Mouse (Mus musculus) mouse trophoblast stem cell (cell line): Measurements from ENCODE around the gene Anapc2.

Experiments
- in situ Hi-C, 2 experiments: fragments of 300-500 bp; cut with MseI, MboI; formaldehyde crosslinking; loops; 2 replicates in 1 of 2; 3 replicates in 1 of 2; pipeline ENCODE4 v1.15.1; 2025

Gene Anapc2

DNA sequence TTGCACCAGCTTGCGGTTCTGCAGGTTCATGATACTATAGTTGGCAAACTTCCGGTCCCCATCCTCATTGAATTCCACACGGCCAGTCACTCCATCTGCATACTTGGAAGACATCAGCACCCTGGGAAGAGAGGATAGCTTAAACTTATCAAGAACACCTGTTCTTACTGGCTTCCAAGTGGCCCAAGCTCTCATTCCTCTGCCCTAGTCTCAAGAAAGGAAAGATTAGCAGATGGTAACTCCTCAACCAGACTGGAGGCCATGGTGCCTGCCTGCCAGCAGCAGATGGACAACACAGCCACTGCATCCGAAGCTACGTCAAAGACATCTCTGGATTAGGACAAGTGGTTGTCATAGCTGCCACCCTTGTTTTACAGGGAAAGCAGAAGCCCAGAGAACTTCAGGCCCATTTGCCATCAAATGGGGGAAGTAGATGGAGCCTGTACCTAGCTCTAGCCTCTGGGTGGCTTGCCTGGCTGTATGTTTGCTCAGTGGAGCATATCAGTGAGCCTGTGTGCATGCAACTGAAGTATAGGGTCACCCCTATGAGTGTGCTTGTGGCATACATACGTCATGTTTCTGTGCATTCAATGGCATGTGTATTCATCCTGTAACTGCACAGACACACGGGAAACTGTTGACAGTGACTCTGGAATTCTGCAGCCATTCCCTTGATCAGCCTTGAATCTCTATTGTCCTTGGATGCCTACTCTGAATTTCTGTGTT is 31.8 kb downstream of the Anapc2 start:
- in situ Hi-C loops: no loop called here

DNA sequence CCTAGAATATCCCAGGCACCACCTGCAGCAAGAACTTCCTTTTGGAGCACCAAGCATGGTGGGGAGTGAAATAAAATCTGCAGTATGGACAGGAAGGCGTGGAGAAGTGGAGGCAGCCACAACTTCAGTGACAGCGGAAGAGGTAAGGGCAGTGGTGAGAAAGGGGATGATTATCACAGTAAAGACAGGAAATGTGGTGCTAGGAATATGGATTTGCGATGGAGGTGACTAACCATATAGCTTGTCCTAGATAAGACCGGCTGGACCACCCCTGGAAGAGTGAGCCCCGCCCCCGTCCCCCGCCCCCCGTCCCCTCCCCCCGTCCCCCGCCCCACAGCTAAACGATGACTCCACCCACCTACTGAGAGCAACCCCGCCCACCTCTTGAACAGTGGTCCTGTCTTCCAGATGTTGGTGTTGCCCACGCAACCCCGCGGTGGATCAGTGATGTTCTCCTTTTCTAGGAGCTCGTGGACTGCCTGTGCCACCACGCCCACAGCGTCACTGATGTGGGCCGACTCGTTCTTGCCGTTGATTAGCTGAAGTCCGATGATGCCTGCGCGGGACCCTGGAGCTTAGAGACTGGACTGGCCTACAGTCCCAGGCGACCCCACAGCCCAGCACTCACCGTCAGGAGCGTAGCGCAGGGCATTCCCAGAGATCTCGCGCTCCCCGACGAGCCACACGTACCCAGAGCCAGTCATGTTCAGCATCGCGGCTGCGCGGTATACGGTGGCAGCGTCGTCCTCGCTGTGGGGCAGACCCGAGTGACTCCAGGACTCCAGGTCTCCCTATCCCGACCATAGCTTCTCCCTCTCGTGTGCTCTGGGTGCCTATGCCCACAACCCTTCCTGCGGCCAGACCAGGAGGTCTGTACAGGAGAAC is 32.6 kb downstream of the Anapc2 start:
- in situ Hi-C loops: no loop called here

DNA sequence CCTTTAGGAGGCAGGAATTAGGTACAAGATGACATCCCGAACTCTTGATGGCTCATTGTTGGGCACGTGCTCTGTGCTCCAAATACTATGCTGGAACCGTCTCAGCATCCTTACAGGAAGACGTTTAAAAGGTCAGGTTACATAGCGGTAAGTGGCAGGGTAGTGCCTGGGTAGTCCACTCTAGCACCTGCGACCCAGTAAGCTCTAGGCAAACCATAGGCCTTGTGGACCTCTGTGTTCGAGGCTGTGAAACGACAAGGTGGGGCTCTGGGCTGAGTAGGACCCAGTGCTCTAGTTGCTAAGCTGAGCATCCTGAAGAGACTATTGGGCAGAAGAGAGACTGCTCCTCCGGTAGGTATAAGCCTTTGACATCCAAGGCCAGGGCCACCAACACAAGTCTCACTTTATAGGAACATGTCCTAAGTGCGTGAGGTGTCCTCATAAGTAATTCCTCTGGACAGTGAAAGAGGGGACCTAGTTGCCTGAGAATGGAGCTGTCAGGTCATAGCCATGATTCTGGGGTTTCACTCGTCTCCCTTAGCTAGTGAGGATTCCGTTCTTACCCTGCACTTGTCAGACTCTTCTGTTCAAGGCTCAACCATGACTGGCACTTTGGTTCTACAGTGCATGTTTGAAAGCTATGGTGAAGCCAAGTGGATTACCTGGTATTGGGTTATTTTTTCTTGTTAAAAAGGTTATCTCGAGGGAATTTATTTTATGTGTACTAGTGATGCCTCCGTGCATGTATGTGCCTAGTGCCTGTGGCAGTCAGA is 33.5 kb downstream of the Anapc2 start:
- in situ Hi-C loops: no loop called here

DNA sequence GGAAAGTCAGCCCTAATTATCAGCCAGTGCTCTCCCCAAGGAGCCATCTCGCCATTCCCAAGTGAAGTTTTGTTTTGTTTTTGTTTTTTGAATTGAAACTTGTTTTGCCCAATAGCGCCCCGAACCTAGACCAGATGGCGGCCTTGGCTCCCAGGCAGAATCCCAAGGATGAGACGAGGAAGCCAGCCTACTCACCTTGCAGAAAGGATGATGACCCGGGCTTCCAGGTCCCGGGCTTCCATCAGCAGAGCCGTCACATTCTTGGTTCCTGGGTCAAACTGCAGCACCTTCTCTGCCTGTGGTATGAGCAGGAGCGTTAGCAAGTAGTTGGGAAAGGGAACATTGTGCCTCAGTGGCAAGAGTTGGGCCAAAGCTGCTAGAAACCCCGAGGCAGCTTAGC is 37.9 kb downstream of the Anapc2 start:
- in situ Hi-C loops: no loop called here

DNA sequence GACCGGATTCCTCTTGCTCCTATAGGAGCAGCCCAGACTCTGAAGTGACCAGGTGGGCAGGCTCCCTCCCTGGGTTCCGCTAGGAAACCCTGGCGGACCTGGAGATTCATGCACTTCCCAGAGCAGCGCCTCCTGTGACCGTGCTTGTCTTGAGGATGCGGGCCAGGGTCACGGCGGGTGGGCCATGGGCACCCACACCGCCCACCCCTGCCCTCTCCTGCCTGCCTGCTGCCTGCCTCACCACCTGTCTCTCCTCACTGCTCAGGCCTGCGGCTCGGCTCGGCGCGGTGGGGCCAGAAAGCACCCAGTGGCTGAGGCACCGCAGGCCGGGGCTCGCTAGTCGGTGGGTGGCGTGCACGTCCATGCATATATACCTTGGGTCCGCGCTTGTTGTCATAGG is 38.7 kb downstream of the Anapc2 start:
- in situ Hi-C loops: no loop called here

DNA sequence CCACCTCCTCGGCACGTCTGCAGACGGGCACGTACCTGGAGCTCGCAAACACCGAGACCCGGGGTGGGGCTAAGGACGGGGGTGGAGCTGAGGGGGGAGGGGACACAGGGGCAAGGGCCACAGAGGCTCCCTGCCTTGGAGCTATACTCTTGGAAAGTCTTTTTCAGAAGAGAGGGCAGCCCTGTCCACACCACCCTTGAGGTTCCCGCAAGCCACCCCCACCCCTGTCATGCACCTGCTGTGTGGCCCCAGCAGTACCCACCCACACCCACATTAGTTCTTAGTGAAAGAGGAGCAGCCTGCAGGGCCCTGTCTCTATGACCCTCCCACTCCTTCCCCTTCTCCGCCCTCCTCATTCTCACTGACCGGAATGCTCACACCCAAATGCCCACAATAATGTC is 39.2 kb downstream of the Anapc2 start:
- in situ Hi-C loops: no loop called here

DNA sequence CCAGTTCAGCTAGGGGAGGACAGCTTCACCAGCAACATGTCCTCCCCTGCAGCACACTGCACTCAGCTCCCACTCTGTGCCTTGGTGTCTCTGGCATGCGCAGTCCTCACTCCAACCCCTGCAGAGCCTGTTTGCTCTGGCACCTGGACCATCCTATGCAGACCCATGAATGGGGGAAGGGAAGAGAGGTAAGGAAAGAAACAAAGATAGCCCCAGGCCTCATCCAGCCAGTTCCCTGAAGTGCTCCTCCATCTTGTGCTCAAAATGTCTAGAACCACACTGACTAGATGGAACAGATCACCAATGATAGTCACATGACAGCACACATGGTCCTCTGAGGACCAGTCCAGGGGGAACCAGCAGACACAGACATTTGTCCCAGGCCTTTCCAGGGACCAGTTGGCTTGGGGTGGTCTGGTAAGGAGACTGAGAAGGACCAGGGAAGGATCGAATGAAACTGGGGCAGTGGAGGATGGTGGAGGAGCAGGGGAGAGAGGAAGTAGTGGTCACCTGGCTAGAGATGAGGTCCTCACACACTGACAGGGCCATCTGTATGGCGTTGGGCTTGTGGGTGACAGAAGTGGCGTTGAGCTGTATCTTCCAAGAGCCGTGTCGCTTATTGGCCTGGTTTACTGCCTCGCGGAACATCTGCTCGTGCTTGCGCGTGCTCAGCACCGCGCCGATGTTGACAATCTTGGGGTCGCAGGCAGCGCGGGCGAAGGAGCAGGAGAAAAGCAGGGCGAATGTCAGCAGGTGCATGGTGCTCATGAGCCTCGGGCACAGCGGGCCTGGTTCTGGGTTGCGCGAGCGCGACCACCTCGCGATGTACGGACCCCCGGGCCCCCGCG is 46.1 kb downstream of the Anapc2 start:
- in situ Hi-C loops: no loop called here

DNA sequence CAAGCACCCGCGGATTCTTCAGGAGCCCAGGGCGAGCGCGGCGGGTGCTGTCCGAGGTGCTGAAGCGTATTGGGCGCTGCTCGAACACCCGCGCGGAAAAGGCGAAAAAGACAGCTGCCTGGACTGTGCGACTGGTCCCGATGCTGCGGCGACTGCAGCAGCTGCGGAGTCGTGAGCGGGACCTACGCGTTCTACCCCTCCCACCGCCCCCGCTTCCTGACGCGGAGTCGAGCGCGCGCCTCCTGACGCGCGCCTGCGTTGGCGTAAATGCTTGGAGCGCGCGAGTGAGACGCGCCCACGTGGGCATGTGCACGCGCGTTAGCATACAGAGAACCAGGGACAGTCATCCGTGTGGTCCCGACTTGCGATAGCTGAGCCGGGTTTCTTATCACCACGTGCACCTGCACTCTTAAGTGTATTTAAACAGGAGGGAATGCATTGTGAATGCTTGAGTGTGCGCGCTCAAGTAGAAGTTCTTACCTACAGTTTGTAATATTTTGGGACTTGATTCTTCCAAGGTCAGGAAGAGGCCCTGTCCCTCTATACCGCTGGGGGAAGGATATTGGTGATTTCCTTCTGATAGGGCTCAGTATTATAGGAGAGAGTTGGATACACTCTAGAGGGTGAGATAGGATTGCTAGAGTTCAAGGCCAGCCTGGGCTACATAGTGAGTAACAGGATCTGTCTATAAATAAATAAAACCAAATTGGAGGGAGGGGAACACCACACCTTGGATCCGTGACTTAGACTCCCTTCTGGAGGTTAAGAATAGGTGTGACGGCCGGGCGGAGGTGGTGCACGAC is 46.9 kb downstream of the Anapc2 start, which contains the start of gene Grin1:
Gene Grin1, minus strand, starts transcription at position 217 of the 803 bp plus-strand sequence.
- in situ Hi-C loops: no loop called here

DNA sequence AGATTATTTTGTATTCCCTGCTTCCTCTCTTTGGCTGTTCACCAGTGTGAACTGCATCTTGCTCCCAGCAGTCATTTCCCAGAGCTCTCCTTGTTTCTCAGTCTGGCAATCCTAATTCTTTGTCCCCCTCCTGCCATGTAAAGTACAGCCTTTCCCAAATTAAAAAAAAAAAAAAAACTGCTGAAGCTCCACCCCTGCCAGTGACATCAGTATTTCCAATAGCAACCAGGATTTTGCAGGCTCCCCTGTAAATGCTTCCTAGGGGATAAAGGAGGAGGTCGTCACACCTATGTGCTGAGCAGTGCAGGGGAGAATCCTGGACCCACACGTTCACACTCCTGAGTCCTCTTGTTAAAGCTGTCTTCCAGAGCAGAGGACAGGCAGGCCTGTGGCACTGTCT is 47.8 kb downstream of the Anapc2 start:
- in situ Hi-C loops: no loop called here

DNA sequence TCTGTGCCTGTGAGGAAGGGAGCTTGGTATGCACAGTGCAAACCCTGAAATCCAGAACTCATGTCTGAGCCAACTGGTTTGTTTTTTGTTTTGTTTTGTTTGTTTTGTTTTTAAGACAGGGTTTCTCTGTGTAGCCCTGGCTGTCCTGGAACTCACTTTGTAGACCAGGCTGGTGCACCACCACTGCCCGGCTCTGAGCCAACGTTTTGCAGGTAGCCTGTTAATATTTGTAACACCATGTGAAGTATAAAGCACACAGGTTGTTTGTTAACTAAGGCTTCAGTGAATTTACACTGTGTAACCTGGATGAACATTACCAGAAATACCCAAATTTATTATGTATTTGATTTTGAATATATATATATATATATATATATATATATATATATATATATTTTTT is 53.8 kb downstream of the Anapc2 start:
- in situ Hi-C loops: no loop called here

DNA sequence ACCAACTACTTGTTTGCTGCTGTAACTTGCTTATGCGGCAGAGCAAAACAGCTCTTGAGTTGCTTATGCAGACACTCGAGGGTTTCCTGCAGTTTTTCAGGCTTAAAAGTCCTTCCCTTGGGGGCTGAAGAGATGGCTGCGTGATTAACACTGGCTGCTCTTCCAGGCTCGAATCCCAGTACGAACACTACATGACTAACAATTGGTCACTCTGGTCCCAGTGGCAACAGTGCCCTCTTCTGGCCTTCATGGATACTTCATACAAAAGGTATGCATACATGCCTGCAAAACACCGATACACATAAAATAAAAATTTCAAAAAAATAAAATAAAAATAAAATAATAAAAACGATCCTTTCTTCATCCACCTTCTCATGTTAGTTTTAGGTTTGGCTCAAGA is 56.2 kb downstream of the Anapc2 start:
- in situ Hi-C loops: no loop called here

DNA sequence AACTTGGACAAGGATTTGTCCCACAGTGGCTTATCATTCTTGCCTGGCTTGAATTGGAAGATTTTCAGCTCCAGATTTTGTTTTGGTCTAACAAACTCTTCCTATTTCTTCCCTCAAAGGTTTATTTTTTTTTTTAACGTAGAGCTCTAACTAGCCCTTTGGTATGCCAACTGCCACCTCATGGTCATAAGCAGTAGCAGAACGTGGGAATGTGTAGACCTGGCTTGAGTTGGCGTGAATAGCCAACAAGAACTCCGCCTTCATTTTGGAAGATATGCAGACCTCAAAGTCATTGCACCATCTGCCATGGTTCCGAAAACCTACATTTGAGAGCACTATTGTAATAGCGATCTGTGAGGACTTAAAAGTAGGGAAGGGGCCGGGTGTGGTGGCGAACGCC is 59.2 kb downstream of the Anapc2 start:
- in situ Hi-C loops: no loop called here

DNA sequence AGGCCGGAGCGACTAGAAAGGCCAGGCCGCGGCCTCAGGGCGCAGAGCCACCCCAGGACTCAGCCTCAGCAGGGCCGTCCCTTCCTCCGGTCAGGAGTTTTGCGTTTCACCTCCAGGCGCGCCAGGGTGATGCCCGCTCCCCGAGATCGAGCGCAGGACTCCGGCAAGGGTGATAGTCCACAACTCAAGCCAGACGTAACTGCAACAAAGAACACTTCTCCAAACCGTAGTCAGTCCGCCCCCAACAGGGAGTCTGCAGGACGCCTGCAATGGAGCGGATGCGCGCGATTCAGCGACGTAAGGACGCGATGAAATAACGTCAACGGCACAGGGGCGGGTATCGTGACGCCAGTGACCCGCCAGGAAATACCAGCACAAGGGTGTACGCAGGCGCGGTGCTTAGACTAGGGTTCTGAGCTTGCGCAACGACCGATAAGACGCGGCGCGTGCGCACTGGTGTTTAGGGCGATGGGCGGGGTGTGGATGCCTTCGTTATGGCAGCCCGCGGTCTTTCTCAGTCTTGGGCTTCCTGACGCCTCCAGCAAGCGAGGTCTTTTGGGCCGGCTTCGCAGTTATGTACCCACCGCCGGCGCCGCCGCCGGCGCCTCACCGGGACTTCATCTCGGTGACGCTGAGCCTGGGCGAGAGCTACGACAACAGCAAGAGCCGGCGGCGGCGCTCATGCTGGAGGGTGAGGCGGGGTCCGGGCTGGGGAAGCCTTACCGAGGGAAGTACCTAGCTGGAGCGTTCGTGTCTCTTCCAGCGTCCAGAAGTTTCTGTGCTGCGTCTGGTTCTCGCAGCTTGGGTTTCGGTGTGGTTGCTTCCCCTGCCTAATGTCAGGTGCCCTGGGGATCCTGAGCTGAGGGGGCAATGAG is 60.2 kb downstream of the Anapc2 start, which contains the start of gene Man1b1:
Gene Man1b1, plus strand, starts transcription at position 53 of the 875 bp plus-strand sequence.
- in situ Hi-C loops: no loop called here

DNA sequence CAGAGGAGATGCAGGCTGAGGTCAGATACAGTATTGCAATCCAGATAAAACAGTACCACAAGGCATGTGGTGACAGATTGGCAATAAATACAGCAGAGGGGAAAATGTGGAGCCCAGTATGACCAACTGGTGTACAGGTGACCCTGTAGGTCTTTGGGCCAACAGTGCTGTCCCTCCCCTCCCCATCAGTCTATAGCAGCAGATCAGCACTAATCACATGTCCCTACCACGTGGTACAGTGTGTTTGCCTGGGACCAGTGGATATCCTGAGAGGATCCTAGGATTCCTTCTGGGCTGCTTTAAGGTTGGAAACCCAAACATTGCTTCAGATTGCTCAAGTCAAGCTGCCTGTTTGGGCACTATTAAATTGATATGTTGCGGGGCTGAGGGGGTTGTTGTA is 61.3 kb downstream of the Anapc2 start:
- in situ Hi-C loops: no loop called here
